Mouse (Mus musculus) embryonic fibroblast, embryonic 13.5 days (primary cell): ENCODE measurements at regions not wholly inside any gene's neighbourhood (a gene's known extent, or its start where the extent isn't known, plus 50 kb on each side); places are given as distances from the start of the nearest gene placed in this dataset.

Experiments used
- H3K27ac ChIP-seq: 2 replicates; pipeline ENCODE4 v1.5.1; 2012; ENCODE audit warnings: low read length, control low read depth, inconsistent platforms; ENCODE audit not compliant: insufficient read depth
- H3K4me1 ChIP-seq: 2 replicates; pipeline ENCODE4 v1.6.1; 2011; ENCODE audit warnings: low read length; ENCODE audit not compliant: control insufficient read depth, insufficient read depth
- H3K4me3 ChIP-seq: 2 replicates; pipeline ENCODE4 v1.5.1; 2011; ENCODE audit warnings: mild to moderate bottlenecking, control low read depth, low read length; ENCODE audit not compliant: insufficient read depth
- CTCF ChIP-seq: IDR thresholded peaks from 2 replicates; pipeline ENCODE4 v1.5.1; 2011; ENCODE audit warnings: mild to moderate bottlenecking, control low read depth, low read length, moderate library complexity, borderline replicate concordance; ENCODE audit not compliant: insufficient read depth
- POLR2A ChIP-seq: IDR thresholded peaks from 2 replicates; pipeline ENCODE4 v1.6.1; 2011; ENCODE audit warnings: low read depth, mild to moderate bottlenecking, control low read depth, low read length, moderate library complexity

DNA sequence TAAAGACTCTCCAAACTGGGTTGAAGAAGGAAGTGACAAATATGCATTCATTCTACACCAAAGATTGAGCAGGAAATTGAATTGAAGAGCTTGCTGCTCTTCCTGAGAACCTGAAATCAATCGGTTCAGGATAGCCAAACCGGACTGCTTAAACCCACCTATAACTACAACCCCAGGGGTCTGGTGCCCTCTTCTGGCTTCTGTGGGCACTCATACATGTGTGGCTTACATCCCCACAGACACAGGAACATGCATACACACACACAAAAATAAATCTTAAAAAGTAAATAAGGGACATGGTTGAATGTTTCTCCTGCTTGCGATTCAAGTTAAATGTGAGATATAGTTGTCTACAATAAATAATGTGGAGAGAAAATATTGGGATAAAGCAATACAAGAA lies 244.7 kb upstream of the Noct start:
- peaks cover 3% of the 10 kb centered on the region for H3K4me1 ChIP-seq
- TF ChIP-seq POLR2A: no peak
- TF ChIP-seq CTCF: no peak
- H3K27ac ChIP-seq: no peak overlapping the region

DNA sequence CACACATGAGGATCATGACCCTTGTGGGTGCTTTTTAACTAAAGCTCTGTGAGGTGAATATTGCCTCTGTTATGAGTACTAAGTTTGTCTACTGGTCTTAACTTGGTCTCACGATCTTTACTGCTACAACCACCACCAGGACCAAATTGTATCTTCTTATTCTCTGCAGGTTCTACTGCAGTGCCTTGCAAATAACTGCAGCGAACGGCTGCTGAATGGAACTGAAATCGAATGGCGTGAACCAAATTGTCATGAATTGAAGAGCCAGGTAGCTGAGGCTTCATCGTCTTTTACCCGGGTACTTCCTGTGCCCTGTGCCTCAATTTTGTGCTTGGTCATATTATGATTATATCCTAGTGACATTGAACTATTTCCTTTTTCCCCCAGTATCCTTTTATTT lies 242.5 kb upstream of the Noct start:
- TF ChIP-seq CTCF (no peak), POLR2A (no peak)
- Histone ChIP-seq H3K4me1 (peaks cover 3% of the 10 kb centered on the region), H3K27ac (no peak overlapping the region), H3K4me3 (no peak overlapping the region)

More for the DNA sequence above, 244.7 kb upstream of the Noct start:
- no peak overlapping the region for H3K4me3 ChIP-seq

DNA sequence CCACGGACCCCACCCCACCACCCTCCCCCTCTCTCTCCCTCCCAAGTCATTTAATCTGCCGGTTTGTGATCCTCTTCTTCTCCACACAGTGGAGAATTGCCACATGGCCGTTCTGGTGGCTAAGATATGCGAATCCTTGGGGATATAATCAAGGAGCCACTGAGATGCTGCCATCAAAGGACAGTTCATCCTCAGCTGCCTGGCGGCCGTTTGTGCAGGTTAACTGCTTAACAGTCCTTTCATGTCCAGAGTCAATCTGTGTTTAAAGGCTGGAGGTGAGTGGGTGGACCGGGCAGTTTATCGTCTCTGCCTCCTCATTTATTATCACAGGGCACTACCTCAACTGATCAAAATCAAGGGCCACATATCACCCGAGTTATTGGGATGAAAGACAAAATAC lies 241.6 kb upstream of the Noct start:
- no peak overlapping the region for H3K4me3 ChIP-seq
- no peak for TF ChIP-seq POLR2A
- no peak for TF ChIP-seq CTCF
- H3K4me1 ChIP-seq: peaks cover 3% of the 10 kb centered on the region
- no peak overlapping the region for H3K27ac ChIP-seq

DNA sequence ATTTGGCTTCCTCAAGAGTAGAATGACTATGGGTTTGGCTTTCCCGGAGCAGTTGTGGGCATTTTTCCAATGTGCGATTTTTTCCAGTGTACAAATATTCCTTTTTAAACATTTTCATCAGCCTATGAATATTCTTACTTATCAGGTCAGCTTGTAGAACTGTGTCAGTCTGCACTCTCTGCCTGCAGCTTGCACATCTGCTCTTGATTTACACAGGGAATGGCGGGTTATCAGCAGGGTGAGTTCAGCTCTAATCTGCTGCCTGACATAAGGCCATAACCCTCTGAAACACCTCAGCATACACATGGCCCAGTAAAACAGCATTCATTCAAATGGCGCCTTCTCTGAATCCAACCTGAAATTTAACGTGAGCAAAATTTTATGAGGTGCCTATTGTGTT lies 241.1 kb upstream of the Noct start:
- no peak overlapping the region for H3K27ac ChIP-seq
- no peak for TF ChIP-seq POLR2A
- no peak for TF ChIP-seq CTCF
- peaks cover 3% of the 10 kb centered on the region for H3K4me1 ChIP-seq
- H3K4me3 ChIP-seq: no peak overlapping the region

DNA sequence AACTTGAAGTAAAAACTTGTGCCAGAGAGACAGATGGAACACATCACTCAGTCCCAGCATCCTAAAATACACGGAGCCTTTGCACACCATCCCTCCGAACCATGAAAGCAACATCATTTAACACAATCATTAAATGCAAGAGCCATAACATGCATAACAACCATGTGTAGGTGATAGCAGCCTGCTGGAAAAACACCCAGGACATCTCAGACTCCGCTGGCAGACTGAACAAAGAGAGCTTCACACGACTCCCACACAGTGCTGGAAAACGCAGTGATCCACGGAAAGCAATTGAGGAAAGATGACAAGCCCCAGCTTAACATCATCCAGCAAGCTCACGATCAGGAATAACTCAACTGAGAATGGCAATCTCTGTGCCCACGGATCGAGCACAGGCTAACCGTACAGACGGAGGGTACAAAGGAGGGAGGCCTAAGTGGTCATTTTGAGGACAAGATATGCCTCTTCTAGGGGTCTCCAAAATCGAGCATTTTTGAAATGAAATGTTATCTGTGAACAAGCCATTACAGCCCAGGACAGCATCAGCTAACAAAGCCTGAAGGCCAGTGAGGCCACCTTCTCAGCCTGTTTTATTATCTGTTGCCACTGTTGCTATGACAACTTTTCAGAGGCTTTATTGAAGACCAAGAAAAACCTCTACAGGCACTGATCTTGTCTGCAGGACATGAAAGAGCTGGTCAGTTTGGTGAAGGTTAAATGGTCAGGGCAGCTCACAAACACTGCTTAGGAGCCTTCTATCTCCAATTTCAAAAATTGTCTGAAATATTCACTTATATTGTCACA lies 240.1 kb upstream of the Noct start:
- no peak overlapping the region for H3K4me3 ChIP-seq
- H3K4me1 ChIP-seq: peaks cover 3% of the 10 kb centered on the region
- TF ChIP-seq POLR2A (no peak), CTCF (no peak)
- H3K27ac ChIP-seq: no peak overlapping the region

DNA sequence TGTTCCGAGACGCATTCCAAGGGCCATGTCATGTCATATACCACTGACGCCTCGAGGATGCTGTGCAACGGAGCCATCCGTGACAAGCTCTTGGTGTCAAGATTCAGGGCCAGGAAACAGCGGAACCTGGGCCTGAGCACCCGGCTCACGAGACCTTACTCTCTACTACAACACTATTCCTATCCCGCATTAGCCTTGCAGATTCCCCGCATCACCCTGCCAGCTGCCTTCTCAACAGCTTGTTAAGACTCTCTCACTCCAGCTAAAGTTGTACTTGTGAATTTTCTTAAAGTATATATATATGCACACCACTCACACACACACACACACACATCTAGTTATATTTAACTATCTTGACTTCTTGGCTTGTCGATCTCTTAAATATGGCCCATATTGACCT lies 236.4 kb upstream of the Noct start:
- no peak overlapping the region for H3K27ac ChIP-seq
- H3K4me3 ChIP-seq: no peak overlapping the region
- H3K4me1 ChIP-seq: no peaks in the 10 kb centered on the region
- no peak for TF ChIP-seq CTCF
- TF ChIP-seq POLR2A: no peak

DNA sequence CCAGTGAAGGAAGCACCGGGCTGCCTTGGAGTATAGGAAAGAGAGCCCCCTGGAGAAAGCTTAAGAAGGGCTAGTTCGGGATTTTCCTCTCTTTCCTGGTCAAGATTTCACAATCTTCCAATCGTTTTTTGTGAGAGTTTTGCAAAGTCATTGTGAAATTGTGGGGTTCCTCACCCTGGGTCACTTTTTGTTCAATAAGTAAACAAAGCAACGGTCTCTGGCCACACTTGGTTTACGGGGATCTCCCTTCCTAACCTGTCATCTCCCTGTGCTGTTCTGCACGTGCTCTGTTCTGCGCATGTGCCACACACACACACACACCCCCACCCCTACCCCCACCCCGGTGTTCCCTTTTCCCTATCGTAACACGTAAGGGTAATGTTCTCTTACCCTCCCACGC lies 233.4 kb upstream of the Noct start:
- Histone ChIP-seq H3K4me1 (no peaks in the 10 kb centered on the region), H3K4me3 (no peak overlapping the region), H3K27ac (no peak overlapping the region)
- TF ChIP-seq CTCF (no peak), POLR2A (no peak)

DNA sequence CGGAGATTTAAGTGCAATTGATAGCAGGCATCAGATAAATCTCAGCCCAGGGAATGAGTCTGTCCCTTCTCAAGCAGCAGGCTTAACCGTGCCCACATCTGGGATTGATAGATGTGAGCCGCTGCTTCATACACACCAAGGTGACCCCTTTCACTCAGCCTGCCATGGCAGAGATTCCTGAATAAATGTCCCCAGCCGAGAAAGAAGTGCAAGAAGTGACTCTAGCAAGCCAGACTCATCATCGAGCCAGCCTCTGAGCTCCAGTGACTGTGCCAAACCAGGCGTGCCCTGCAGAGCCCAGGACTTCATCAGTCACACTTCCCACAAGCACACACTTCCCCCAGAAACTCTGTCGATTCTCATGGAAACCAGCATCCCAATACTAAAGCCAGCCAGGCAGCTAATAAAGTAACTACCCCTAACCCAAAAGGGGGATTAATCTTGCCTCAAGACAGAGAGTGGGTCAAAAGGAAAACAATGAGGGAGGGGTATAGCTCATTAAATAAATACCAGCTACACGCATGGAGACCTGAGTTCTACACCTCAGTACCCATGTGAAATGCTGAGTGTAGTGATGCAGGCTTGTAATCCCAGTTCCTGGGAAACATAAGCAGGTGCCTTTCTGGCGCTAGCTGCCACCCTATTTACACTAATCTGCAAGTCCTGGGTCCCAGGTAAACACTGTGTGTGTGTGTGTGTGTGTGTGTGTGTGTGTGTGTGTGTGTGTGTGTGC lies 231.5 kb upstream of the Noct start:
- Histone ChIP-seq H3K4me1 (no peaks in the 10 kb centered on the region), H3K4me3 (no peak overlapping the region), H3K27ac (no peak overlapping the region)
- TF ChIP-seq POLR2A (no peak), CTCF (no peak)

DNA sequence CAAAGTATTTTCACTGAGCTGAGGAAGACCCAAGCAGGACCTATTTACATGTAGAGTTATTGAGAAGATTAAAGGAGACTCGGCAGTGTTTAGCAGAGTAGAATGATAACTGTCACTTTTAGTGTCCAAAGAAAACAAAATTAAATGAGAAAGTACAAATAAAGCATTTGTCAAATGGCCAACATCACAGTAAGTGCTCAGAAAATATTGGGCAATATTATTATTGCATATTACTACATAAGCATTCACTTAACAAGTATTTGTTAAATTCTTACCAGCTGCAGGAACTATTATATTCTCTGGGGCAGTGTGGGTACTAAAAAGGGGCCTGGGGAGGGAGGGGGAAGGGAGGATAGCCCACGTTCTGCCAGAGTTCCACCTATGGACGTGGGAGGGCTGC lies 224.5 kb upstream of the Noct start:
- H3K4me3 ChIP-seq: no peak overlapping the region
- no peaks in the 10 kb centered on the region for H3K4me1 ChIP-seq
- TF ChIP-seq POLR2A: no peak
- no peak for TF ChIP-seq CTCF
- no peak overlapping the region; the same call in 1 of the 2 replicates for H3K27ac ChIP-seq

DNA sequence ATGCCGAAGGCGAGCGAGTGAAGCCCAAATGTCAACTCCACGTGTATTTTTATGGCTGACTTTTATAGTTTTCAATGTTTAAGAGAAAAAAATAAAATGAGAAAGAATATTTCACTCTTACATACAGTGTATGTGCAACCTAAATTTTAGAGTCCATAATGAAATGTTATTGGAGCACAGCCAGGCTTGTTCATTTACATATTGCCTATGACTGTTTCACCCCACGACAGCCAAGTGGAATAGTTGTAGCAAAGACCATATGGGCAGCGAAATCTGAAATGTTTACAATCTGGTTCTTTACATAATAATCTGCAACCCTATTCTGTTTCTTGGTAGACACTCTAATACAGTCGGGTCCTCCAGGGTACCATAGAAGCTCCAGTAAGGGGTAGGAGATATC lies 223.3 kb upstream of the Noct start:
- Histone ChIP-seq H3K27ac (no peak overlapping the region), H3K4me3 (no peak overlapping the region), H3K4me1 (no peaks in the 10 kb centered on the region)
- no peak for TF ChIP-seq CTCF

DNA sequence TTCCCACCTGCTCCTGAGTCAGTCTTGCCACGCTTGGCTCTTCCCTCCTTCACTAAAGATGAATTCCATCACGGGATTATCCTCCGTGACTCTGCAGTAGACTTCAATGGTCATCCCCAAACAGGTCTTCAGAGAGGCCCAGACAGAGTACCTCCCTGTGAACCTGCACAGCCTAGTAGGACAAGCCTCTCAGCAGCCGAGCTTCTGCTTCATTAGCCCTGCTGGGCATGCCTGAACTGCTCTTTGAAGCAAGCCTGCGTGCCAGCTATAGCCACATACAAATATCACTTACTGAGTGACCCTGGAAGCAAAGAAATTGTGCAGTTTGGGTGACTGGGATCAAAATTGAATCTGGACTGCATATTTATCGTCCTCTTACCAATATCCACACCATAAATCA lies 221.6 kb upstream of the Noct start:
- TF ChIP-seq POLR2A (no peak), CTCF (no peak)
- no peaks in the 10 kb centered on the region; the same call in 1 of the 2 replicates for H3K4me1 ChIP-seq
- no peak overlapping the region for H3K4me3 ChIP-seq
- H3K27ac ChIP-seq: no peak overlapping the region
